Mouse (Mus musculus) liver, embryonic 15.5 days (tissue): ENCODE data around the gene Nr5a2. TPM values are rescaled to one million over a fixed set of nuclear protein-coding genes. Genes with fewer than 3 reads are reported as not detected.

Experiments
- ATAC-seq: fragments of 200-750 bp; cut with Nextera tagmentation; 2 replicates; pipeline ENCODE4 v1.8.0; 2017; ENCODE audit warnings: moderate number of reproducible peaks, mild to moderate bottlenecking, moderate library complexity; ENCODE audit not compliant: insufficient read depth
- H3K27ac ChIP-seq: fragments of 300-500 bp; sonication (generic); replicated peaks from 2 replicates; pipeline ENCODE4 v1.5.1; 2015; ENCODE audit warnings: mild to moderate bottlenecking, inconsistent platforms
- H3K27me3 ChIP-seq: fragments of 300-500 bp; sonication (generic); 2 replicates; pipeline ENCODE4 v1.6.1; 2015; ENCODE audit warnings: mild to moderate bottlenecking, inconsistent platforms
- H3K36me3 ChIP-seq: fragments of 300-500 bp; sonication (generic); replicated peaks from 2 replicates; pipeline ENCODE4 v1.6.1; 2015; ENCODE audit warnings: moderate library complexity, mild to moderate bottlenecking, inconsistent platforms
- H3K4me1 ChIP-seq: fragments of 300-500 bp; sonication (generic); replicated peaks from 2 replicates; pipeline ENCODE4 v1.6.1; 2015; ENCODE audit warnings: inconsistent platforms
- H3K4me2 ChIP-seq: fragments of 300-500 bp; sonication (generic); 2 replicates; pipeline ENCODE4 v1.6.1; 2015; ENCODE audit warnings: moderate library complexity, mild to moderate bottlenecking, inconsistent platforms
- H3K4me3 ChIP-seq: fragments of 300-500 bp; sonication (generic); replicated peaks from 2 replicates; pipeline ENCODE4 v1.5.1; 2015; ENCODE audit warnings: mild to moderate bottlenecking, inconsistent platforms
- H3K9ac ChIP-seq: fragments of 300-500 bp; sonication (generic); 2 replicates; pipeline ENCODE4 v1.6.1; 2015; ENCODE audit warnings: moderate library complexity, mild to moderate bottlenecking, inconsistent platforms
- H3K9me3 ChIP-seq: fragments of 300-500 bp; sonication (generic); replicated peaks from 2 replicates; pipeline ENCODE4 v1.6.1; 2016; ENCODE audit warnings: inconsistent platforms
- WGBS: fragments of 180-500 bp; shearing (Covaris S2); methylation state at CpG from one replicate; pipeline ENCODE4 v1.1.7; 2015; ENCODE audit warnings: mixed read lengths; ENCODE audit not compliant: insufficient replicate concordance; 5-methylcytosine and 5-hydroxymethylcytosine counted together
- polyA plus RNA-seq: library from polyadenylated mRNA; unstranded; fragments of >200 nt; fragmentation: Nextera tagmentation; extraction: Ambion mirVana; gene quantifications from 2 replicates; pipeline ENCODE4 v1.2.1, GENCODE M21; 2015

Gene Nr5a2
- polyA plus RNA-seq, 1 experiment from 2014 or later, result 2.4 TPM

GRCm38 (mm10) chr1:136846081-136846480 is 114.2 kb downstream of the Nr5a2 start:
- 65% methylated on average over 2 of the region's 2 CpGs for WGBS

GRCm38 (mm10) chr1:136845341-136845740 is 114.9 kb downstream of the Nr5a2 start:
- 72% methylated on average over 9 of the region's 9 CpGs for WGBS
- H3K27me3 ChIP-seq, result no peaks in the 10 kb centered on the region
- ATAC-seq, result no peak
- H3K27ac ChIP-seq, result no peak overlapping the region
- H3K4me3 ChIP-seq, result no peak overlapping the region
- no peaks in the 10 kb centered on the region for H3K9me3 ChIP-seq
- no peak overlapping the region for H3K4me2 ChIP-seq
- H3K9ac ChIP-seq, result no peak overlapping the region
- H3K36me3 ChIP-seq, result no peaks in the 10 kb centered on the region
- no peaks in the 10 kb centered on the region for H3K4me1 ChIP-seq

More at GRCm38 (mm10) chr1:136846081-136846480, 114.2 kb downstream of the Nr5a2 start:
- Histone ChIP-seq H3K27me3 (no peaks in the 10 kb centered on the region), H3K9me3 (no peaks in the 10 kb centered on the region), H3K36me3 (no peaks in the 10 kb centered on the region), H3K4me2 (no peak overlapping the region), H3K4me3 (no peak overlapping the region), H3K4me1 (no peaks in the 10 kb centered on the region), H3K9ac (no peak overlapping the region), H3K27ac (no peak overlapping the region)
- ATAC-seq, result no peak

- Histone ChIP-seq H3K4me3 (no peak overlapping the region), H3K9ac (no peak overlapping the region), H3K9me3 (no peaks in the 10 kb centered on the region), H3K4me1 (peaks cover 4% of the 10 kb centered on the region; the same call in 1 of the 2 replicates), H3K27me3 (no peaks in the 10 kb centered on the region), H3K27ac (no peak overlapping the region), H3K4me2 (no peak overlapping the region), H3K36me3 (no peaks in the 10 kb centered on the region)
- WGBS, result 73% methylated on average over 7 of the region's 7 CpGs
- no peak for ATAC-seq
Measured at GRCm38 (mm10) chr1:136840512-136840911, 119.7 kb downstream of the Nr5a2 start.

- Histone ChIP-seq H3K27me3 (no peaks in the 10 kb centered on the region), H3K9me3 (no peaks in the 10 kb centered on the region), H3K36me3 (no peaks in the 10 kb centered on the region), H3K4me3 (no peak overlapping the region), H3K4me2 (no peak overlapping the region), H3K4me1 (peaks cover 4% of the 10 kb centered on the region; the same call in 1 of the 2 replicates), H3K9ac (no peak overlapping the region), H3K27ac (no peak overlapping the region)
- peak; percentile 49; the same call in 1 of the 2 replicates for ATAC-seq
- WGBS, result 56% methylated on average over 10 of the region's 10 CpGs
Measured at GRCm38 (mm10) chr1:136839202-136839601, 121.0 kb downstream of the Nr5a2 start.

- H3K9ac ChIP-seq, result no peak overlapping the region
- no peak overlapping the region for H3K4me2 ChIP-seq
- H3K27ac ChIP-seq, result no peak overlapping the region
- WGBS, result 59% methylated on average over 12 of the region's 12 CpGs
- no peaks in the 10 kb centered on the region for H3K4me1 ChIP-seq
- no peaks in the 10 kb centered on the region for H3K36me3 ChIP-seq
- H3K27me3 ChIP-seq, result no peaks in the 10 kb centered on the region
- H3K9me3 ChIP-seq, result no peaks in the 10 kb centered on the region
- no peak overlapping the region for H3K4me3 ChIP-seq
- no peak for ATAC-seq
Measured at GRCm38 (mm10) chr1:136832305-136833152, 127.7 kb downstream of the Nr5a2 start.

- Histone ChIP-seq H3K4me1 (no peaks in the 10 kb centered on the region), H3K9me3 (no peaks in the 10 kb centered on the region), H3K4me3 (no peak overlapping the region), H3K9ac (no peak overlapping the region), H3K27ac (no peak overlapping the region), H3K27me3 (no peaks in the 10 kb centered on the region), H3K36me3 (no peaks in the 10 kb centered on the region), H3K4me2 (no peak overlapping the region)
- 75% methylated on average over 6 of the region's 6 CpGs for WGBS
- no peak for ATAC-seq
Measured at GRCm38 (mm10) chr1:136830992-136831391, 129.3 kb downstream of the Nr5a2 start.

DNA sequence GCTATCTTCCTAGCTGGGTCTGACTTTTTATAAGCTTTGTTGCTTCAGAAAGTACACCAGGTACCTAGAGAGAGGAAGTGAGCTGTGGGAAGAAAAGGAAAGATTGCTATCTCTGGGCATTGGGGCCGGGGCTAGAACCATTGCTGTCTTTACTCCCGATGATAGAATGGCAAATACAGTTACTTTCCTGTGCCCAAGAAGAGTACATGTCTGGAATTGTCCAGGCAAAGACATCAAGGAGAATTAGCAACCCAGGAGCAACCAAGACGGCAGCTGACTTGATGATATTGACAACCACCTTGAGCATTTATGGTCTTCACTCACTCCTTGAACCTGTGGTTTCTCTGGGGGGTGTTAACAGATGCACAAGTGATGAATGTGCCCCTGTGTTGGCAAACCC is 130.3 kb downstream of the Nr5a2 start:
- H3K27me3 ChIP-seq, result no peaks in the 10 kb centered on the region
- H3K9me3 ChIP-seq, result no peaks in the 10 kb centered on the region
- ATAC-seq, result no peak
- no peaks in the 10 kb centered on the region for H3K4me1 ChIP-seq
- H3K4me3 ChIP-seq, result no peak overlapping the region
- no peak overlapping the region for H3K4me2 ChIP-seq
- no peaks in the 10 kb centered on the region for H3K36me3 ChIP-seq
- 60% methylated on average over 3 of the region's 3 CpGs for WGBS
- no peak overlapping the region for H3K27ac ChIP-seq
- H3K9ac ChIP-seq, result no peak overlapping the region

GRCm38 (mm10) chr1:136823897-136824296 is 136.4 kb downstream of the Nr5a2 start:
- H3K4me3 ChIP-seq, result no peak overlapping the region
- WGBS, result 44% methylated on average over 4 of the region's 4 CpGs
- no peak for ATAC-seq
- H3K36me3 ChIP-seq, result no peaks in the 10 kb centered on the region
- no peak overlapping the region for H3K4me2 ChIP-seq
- no peaks in the 10 kb centered on the region for H3K27me3 ChIP-seq
- no peaks in the 10 kb centered on the region for H3K4me1 ChIP-seq
- H3K9ac ChIP-seq, result no peak overlapping the region
- no peaks in the 10 kb centered on the region for H3K9me3 ChIP-seq
- no peak overlapping the region for H3K27ac ChIP-seq

- Histone ChIP-seq H3K9ac (no peak overlapping the region), H3K4me2 (no peak overlapping the region), H3K27ac (no peak overlapping the region), H3K27me3 (no peaks in the 10 kb centered on the region), H3K4me1 (no peaks in the 10 kb centered on the region), H3K4me3 (no peak overlapping the region), H3K9me3 (no peaks in the 10 kb centered on the region), H3K36me3 (no peaks in the 10 kb centered on the region)
- ATAC-seq, result no peak
- 58% methylated on average over 6 of the region's 6 CpGs for WGBS
Measured at GRCm38 (mm10) chr1:136800625-136801024, 159.6 kb downstream of the Nr5a2 start.

DNA sequence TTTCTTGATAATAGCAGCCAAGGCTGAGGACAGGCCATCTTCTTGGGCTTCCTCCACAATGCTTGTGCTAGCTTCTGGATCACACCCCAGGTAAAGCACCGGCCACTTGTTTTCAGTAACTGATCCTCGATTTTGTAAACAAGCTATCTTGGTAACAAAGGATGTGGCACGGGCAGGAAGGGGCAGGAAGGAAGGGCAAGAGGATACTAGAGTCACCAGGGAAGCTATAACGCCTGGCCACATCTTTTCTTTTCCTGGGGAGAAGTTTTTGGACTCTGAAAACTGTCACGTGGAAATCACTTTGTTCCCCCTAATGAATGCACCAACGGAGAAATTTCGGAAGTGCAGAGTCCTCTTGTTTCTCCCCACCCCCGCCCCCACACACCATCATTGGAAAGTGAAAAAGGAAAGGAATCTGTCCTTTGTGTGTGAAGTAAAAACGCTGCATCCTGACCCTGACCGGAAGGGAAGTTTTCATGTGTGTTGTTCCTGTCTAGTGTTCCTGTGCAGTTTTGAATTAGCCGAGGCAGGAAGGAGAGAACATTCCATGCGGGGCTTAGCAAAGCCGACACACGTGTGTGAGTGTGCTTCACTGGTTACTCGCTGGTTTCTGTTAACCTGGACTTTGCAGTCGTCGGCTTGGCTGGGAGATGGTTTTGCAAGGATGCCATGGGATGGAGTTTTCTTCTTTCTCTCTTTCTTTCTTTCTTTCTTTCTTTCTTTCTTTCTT is 163.7 kb downstream of the Nr5a2 start:
- no peak overlapping the region for H3K4me2 ChIP-seq
- no peaks in the 10 kb centered on the region for H3K4me1 ChIP-seq
- no peaks in the 10 kb centered on the region for H3K36me3 ChIP-seq
- WGBS, result 14% methylated on average over 17 of the region's 17 CpGs
- no peaks in the 10 kb centered on the region for H3K9me3 ChIP-seq
- no peak overlapping the region for H3K4me3 ChIP-seq
- no peak for ATAC-seq
- H3K9ac ChIP-seq, result no peak overlapping the region
- no peak overlapping the region for H3K27ac ChIP-seq
- H3K27me3 ChIP-seq, result no peaks in the 10 kb centered on the region
